Mouse (Mus musculus): Measurements from ENCODE around the gene Atraid. TPM values are rescaled to one million over a fixed set of nuclear protein-coding genes. Genes with fewer than 3 reads are reported as not detected.
A peak's percentile ranks its signal among the peaks of the same experiment; 100 is the strongest.

Gene Atraid
- total RNA-seq, 2 experiments from 2014 or later, result 56.7 to 63.5 TPM

DNA sequence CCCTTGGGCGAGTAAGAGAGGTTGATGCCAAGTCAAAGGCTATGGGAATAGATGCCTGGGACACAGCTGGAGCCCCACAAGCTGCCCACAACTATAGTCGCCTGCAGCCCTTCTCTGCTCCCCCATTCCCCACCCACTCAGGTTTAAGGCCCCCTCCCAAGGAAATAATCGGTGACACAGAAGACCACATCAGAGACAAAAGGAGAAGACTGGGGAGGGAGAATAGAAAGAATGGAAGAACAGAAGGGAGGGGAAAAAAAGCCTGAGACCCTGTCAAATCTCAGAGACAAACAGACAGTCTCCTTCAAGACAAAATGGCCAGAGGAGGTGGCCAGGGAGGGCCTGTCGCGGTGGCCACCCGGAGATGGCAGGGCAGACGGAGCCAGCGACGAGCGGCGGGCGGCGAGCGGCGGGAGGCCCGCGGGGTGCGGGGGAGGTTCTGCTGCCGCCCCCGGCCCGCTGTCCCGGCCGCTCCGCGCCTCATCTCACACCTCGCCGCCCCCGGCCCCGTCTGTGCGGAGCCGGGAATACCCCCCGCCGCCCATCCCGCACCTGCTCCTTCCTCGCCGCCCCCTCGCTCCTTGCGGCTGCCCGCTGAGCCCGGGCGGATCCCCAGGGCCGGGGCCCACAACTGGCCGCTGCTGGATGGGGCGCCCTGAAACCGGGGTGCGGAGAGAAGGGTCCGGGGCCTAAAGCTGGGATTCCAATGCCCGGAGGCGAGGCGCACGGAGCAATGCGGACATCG, 44.3 kb downstream of the Atraid start:
- no peak for DNase-seq
- intact Hi-C loops (cut with DNase I; ENCODE audit: low total_unique reads), result no loop called here

- intact Hi-C loops (cut with DNase I; ENCODE audit: low total_unique reads), result no loop called here
These were observed 45.3 kb downstream of the Atraid start for GRCm38 (mm10) chr5:31093151-31094041.

DNA sequence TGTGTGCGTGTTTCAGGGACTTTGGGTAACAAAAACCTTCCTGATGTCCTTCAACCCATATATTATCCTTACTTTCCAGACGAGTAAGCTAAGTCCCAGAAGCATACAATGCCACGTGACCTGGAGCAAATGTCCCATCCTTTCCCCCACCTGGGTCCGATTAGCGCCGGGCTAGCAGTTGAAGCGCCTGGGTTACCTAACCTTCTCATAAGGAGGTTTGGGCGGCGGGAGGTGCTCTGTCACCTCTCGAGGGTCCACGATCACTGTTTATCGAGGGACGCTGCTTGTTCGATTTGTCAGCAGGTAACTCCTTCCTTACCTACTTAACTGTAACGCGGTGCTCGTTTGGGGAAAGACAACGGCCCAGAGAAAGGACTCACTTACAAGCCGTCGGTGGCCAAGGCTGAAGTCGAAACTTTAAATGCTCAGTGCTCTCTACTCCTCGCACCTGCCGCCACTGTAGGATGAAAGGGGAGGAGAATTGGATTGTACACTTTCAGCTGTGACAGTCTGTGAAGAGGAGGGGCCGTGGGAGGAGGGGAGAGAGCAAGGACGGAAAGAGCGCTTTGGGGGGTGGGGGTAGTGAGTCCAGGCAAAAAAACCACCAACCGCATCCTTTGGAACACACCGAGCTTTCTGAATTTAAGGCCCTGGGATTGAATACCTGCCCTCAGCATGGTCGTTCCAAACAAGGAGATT, 46.1 kb downstream of the Atraid start:
- intact Hi-C loops (cut with DNase I; ENCODE audit: low total_unique reads), result no loop called here
- DNase-seq, result no peak

More at GRCm38 (mm10) chr5:31093151-31094041, 45.3 kb downstream of the Atraid start:
- no peak for DNase-seq

- DNase-seq, result peak; percentile 54
- intact Hi-C loops (cut with DNase I; ENCODE audit: low total_unique reads), result no loop called here
These were observed 46.9 kb downstream of the Atraid start for GRCm38 (mm10) chr5:31094799-31095691.

- intact Hi-C loops (cut with DNase I; ENCODE audit: low total_unique reads), result no loop called here
- DNase-seq, result no peak
These were observed 47.8 kb downstream of the Atraid start for GRCm38 (mm10) chr5:31095711-31096480.

Other genes with a start within 250 kb of the Atraid start
- gene Mapre3, start 233.7 kb upstream of the Atraid start, total RNA-seq (2021), result 10 to 100 TPM; 59.6 to 61.7 TPM
- 10 to 100 TPM; 33.5 to 37.4 TPM for gene Tmem214, start 180.3 kb upstream of the Atraid start, total RNA-seq (2021)
- gene Agbl5, start 159.6 kb upstream of the Atraid start, total RNA-seq (2021), result 1 to 10 TPM; 1.8 to 2.6 TPM
- 100 to 1,000 TPM; 119 to 134 TPM for gene Ost4, start 140.5 kb upstream of the Atraid start, total RNA-seq (2021)
- gene Emilin1, start 134.9 kb upstream of the Atraid start, total RNA-seq (2021), result 10 to 100 TPM; 25.7 to 31.3 TPM
- 10 to 100 TPM; 31.4 to 32.7 TPM for gene Khk, start 126.9 kb upstream of the Atraid start, total RNA-seq (2021)
- gene Cgref1, start 102.7 kb upstream of the Atraid start, total RNA-seq (2021), result 1 to 10 TPM; 4.5 to 7.7 TPM
- 10 to 100 TPM; 77.5 to 90.5 TPM for gene Preb, start 88.0 kb upstream of the Atraid start, total RNA-seq (2021)
- under 1 TPM; 0.35 to 0.66 TPM for gene Tcf23, start 79.7 kb upstream of the Atraid start, total RNA-seq (2021)
- gene Slc5a6, start 612 bp downstream of the Atraid start, total RNA-seq (2021), result 1 to 10 TPM; 2.5 to 2.8 TPM
- 10 to 100 TPM; 12.3 to 19.9 TPM for gene Cad, start 6.5 kb downstream of the Atraid start, total RNA-seq (2021)
- not detected for gene Dnajc5g, start 58.0 kb downstream of the Atraid start, total RNA-seq (2021)
- under 1 TPM in 1 of 2 experiments, not detected in 1; 0.10 TPM for gene Slc30a3, start 59.9 kb downstream of the Atraid start, total RNA-seq (2021)
- 100 to 1,000 TPM; 190 to 215 TPM for gene Trim54, start 68.4 kb downstream of the Atraid start, total RNA-seq (2021)
- gene Ucn, start 90.5 kb downstream of the Atraid start, total RNA-seq (2021), result not detected
- 10 to 100 TPM; 33.9 to 37.3 TPM for gene Mpv17, start 105.9 kb downstream of the Atraid start, total RNA-seq (2021)
- under 1 TPM; 0.25 to 0.60 TPM for gene Gm29609, start 131.6 kb downstream of the Atraid start, total RNA-seq (2021)
- 10 to 100 TPM; 23.2 to 28.6 TPM for gene Gtf3c2, start 131.8 kb downstream of the Atraid start, total RNA-seq (2021)
- gene Snx17, start 144.9 kb downstream of the Atraid start, total RNA-seq (2021), result 10 to 100 TPM; 42.4 to 42.7 TPM
- gene Eif2b4, start 145.1 kb downstream of the Atraid start, total RNA-seq (2021), result 10 to 100 TPM; 44.4 to 48.7 TPM
- 1 to 10 TPM; 7.1 TPM for gene Zfp513, start 154.0 kb downstream of the Atraid start, total RNA-seq (2021)
- gene Ppm1g, start 172.4 kb downstream of the Atraid start, total RNA-seq (2021), result 10 to 100 TPM; 38.0 to 39.8 TPM
- 10 to 100 TPM; 61.1 to 63.4 TPM for gene Nrbp1, start 192.6 kb downstream of the Atraid start, total RNA-seq (2021)
- not detected for gene Gm9970, start 192.9 kb downstream of the Atraid start, total RNA-seq (2021)
- 1 to 10 TPM in 1 of 2 experiments, under 1 TPM in 1; 0.47 to 1.9 TPM for gene Krtcap3, start 203.4 kb downstream of the Atraid start, total RNA-seq (2021)
- 10 to 100 TPM; 19.6 to 21.2 TPM for gene Ift172, start 242.8 kb downstream of the Atraid start, total RNA-seq (2021)
- gene Fndc4, start 247.8 kb downstream of the Atraid start, total RNA-seq (2021), result 1 to 10 TPM; 3.5 to 4.9 TPM
- gene Gckr, start 249.1 kb downstream of the Atraid start, total RNA-seq (2021), result not detected

Data from gastrocnemius, postnatal 14 days (tissue).